Mouse (Mus musculus) lung, adult 2 months (tissue): ENCODE data around the gene Abca2.

Experiments
- CTCF ChIP-seq: fragments of 200-500 bp; IDR thresholded peaks from 2 replicates; pipeline ENCODE4 v1.5.1; 2011; ENCODE audit warnings: mild to moderate bottlenecking, low read length, control low read depth; ENCODE audit not compliant: insufficient read depth
- POLR2A ChIP-seq: fragments of 200-500 bp; IDR thresholded peaks from 2 replicates; pipeline ENCODE4 v1.6.1; 2011; ENCODE audit warnings: low read depth, mild to moderate bottlenecking, control low read depth, low read length, borderline replicate concordance; ENCODE audit errors: extremely low read depth

GRCm38 (mm10) chr2:25402377-25402971 lies 26.0 kb upstream of the Abca2 start:
- TF ChIP-seq CTCF (peak; percentile 68), POLR2A (no peak)
